Comparison of ENCODE assay signal across 31 mouse cellular contexts in the genomic region with DNA sequence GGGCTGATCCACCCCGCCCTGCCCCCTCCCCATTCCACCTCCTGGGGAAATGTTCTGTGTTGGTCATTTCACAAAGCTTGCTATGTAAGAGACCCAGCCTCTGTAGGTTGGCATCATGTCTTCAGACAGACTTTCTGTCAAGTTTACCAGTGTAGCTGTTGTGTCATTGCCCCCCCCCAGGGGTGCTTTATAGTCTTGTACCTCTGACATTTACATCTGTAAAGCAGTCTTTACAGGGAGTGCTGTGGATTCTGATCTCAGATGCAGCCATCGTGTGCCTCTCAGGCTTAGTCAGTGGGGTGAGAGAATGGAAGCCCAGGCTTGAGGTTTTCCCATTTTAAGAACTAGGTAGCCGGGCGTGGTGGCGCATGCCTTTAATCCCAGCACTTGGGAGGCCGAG. TPM values are rescaled to one million over a fixed set of nuclear protein-coding genes. Genes with fewer than 3 reads are reported as not detected.
DNase-seq lines count a peak whose midpoint lies in the region; ATAC-seq and TF ChIP-seq lines count a peak whose summit lies in the region.
"Had no signal": no experiment of that assay in that cellular context is flagged by ENCODE, and none has a peak within 500 bp of the region (broad histone marks: within the 10 kb centered on the region; RNA-seq: fewer than 3 reads in every experiment).

No protein-coding gene starts in this region.

- no peaks in the 10 kb centered on the region for H3K9me3 ChIP-seq in liver, embryonic 12.5 days (replicated peaks)
- peaks cover 21% of the 10 kb centered on the region for H3K9me3 ChIP-seq in E14TG2a.4 (ENCODE audit: low read length)
- H3K9me3 ChIP-seq: embryonic facial prominence, embryonic 12.5 days; embryonic facial prominence, embryonic 15.5 days; heart, embryonic 10.5 days; heart, embryonic 13.5 days; hindbrain, embryonic 13.5 days; intestine, embryonic 15.5 days had no signal

- H3K27me3 ChIP-seq in liver, embryonic 12.5 days (replicated peaks) = no peaks in the 10 kb centered on the region
- H3K27me3 ChIP-seq in E14TG2a.4 (ENCODE audit: insufficient read depth, low read length) = no peaks in the 10 kb centered on the region
- H3K27me3 ChIP-seq: CH12.LX; embryonic facial prominence, embryonic 12.5 days; embryonic facial prominence, embryonic 15.5 days; heart, embryonic 13.5 days; hindbrain, embryonic 13.5 days; intestine, embryonic 15.5 days had no signal

- H3K4me3 ChIP-seq in liver, embryonic 12.5 days = no peak overlapping the region
- peak overlapping the region; percentile 43; the same call in 1 of the 2 replicates for H3K4me3 ChIP-seq in E14TG2a.4 (replicated peaks; ENCODE audit: low read length)
- H3K4me3 ChIP-seq: embryonic facial prominence, embryonic 12.5 days; embryonic facial prominence, embryonic 15.5 days; heart, adult 2 months; heart, embryonic 10.5 days; heart, embryonic 13.5 days; hindbrain, embryonic 13.5 days; intestine, embryonic 15.5 days had no signal

- TF ChIP-seq CTCF in E14TG2a.4 (conservative IDR thresholded peaks at IDR 0.05; ENCODE audit: low read length) = no peak

- H3K4me1 ChIP-seq in liver, embryonic 12.5 days = peaks cover 41% of the 10 kb centered on the region
- H3K4me1 ChIP-seq in E14TG2a.4 (replicated peaks; ENCODE audit: low read depth, low read length) = peaks cover 94% of the 10 kb centered on the region
- H3K4me1 ChIP-seq: intestine, embryonic 15.5 days had no signal

- H3K27ac ChIP-seq in liver, embryonic 12.5 days = no peak overlapping the region
- H3K27ac ChIP-seq: embryonic facial prominence, embryonic 12.5 days; embryonic facial prominence, embryonic 15.5 days; heart, adult 2 months; heart, embryonic 10.5 days; heart, embryonic 13.5 days; hindbrain, embryonic 13.5 days; intestine, embryonic 15.5 days had no signal

- peak overlapping the region; percentile 17; the same call in 1 of the 2 replicates for H3K4me2 ChIP-seq in liver, embryonic 12.5 days
- H3K4me2 ChIP-seq: embryonic facial prominence, embryonic 12.5 days; embryonic facial prominence, embryonic 15.5 days; heart, embryonic 13.5 days; hindbrain, embryonic 13.5 days; intestine, embryonic 15.5 days had no signal

- no peak for ATAC-seq in liver, embryonic 12.5 days
- ATAC-seq: forebrain, embryonic 14.5 days; forebrain, postnatal 0 days; hindbrain, embryonic 16.5 days had no signal

- H3K36me3 ChIP-seq in liver, embryonic 12.5 days = peaks cover 97% of the 10 kb centered on the region
- H3K36me3 ChIP-seq in E14TG2a.4 (ENCODE audit: insufficient read depth, low read length) = peaks cover 66% of the 10 kb centered on the region

- 84% methylated on average over 6 of the region's 6 CpGs for WGBS in liver, embryonic 12.5 days (ENCODE audit: insufficient replicate concordance)

- DNase-seq in liver = no peak
- DNase-seq in ES-CJ7 (ENCODE audit: low read depth, low spot score) = peak; percentile 89
- DNase-seq in ZHBTc4 (ENCODE audit: low read depth, low spot score) = peak; percentile 84
- no peak for DNase-seq in frontal cortex, postnatal 14 days (ENCODE audit: low spot score in 2 of 2)
- DNase-seq in left cerebral cortex, adult 11 months (ENCODE audit: low spot score) = no peak
- DNase-seq: adrenal gland, adult 2 months; adrenal gland, postnatal 14 days; B cell, adult 2 months; cerebellum, adult 11 months; cerebellum, adult 2 months; cerebellum, adult 9-11 months; cerebellum, postnatal 25 days; forebrain, postnatal 0 days; gastrocnemius, postnatal 36 days; heart, adult 2 months; heart, postnatal 14 days; heart, postnatal 4 days had no signal

- H3K9ac ChIP-seq in liver, embryonic 12.5 days = no peak overlapping the region
- H3K9ac ChIP-seq: embryonic facial prominence, embryonic 12.5 days; embryonic facial prominence, embryonic 15.5 days; forebrain, postnatal 0 days; heart, embryonic 13.5 days; hindbrain, embryonic 13.5 days; intestine, embryonic 15.5 days had no signal

RNA-seq across cellular contexts. Expression of a gene that starts 21.4 kb away (rescaled TPM):
- 37.4 and 41.8 TPM in 2 replicates for polyA plus RNA-seq in liver, embryonic 12.5 days (2016; fragmentation: Nextera tagmentation; extraction: Ambion mirVana)

RNA-seq across cellular contexts. Expression of a gene that starts 26.5 kb away (rescaled TPM):
- polyA plus RNA-seq in liver, embryonic 12.5 days (2016; fragmentation: Nextera tagmentation; extraction: Ambion mirVana) = 28.1 and 28.3 TPM in 2 replicates

RNA-seq across cellular contexts. Expression of a gene that starts 27.4 kb away (rescaled TPM):
- 85.2 and 87.5 TPM in 2 replicates for polyA plus RNA-seq in liver, embryonic 12.5 days (2016; fragmentation: Nextera tagmentation; extraction: Ambion mirVana)

RNA-seq across cellular contexts. Expression of a gene that starts 51.6 kb away (rescaled TPM):
- not detected in 2 replicates for polyA plus RNA-seq in liver, embryonic 12.5 days (2016; fragmentation: Nextera tagmentation; extraction: Ambion mirVana)
- polyA plus RNA-seq: adrenal gland, adult 2 months; cerebellum, adult 2 months; embryonic facial prominence, embryonic 12.5 days; embryonic facial prominence, embryonic 15.5 days; forebrain, embryonic 11.5 days; forebrain, embryonic 14.5 days; forebrain, postnatal 0 days; frontal cortex, adult 2 months; heart, adult 2 months; heart, embryonic 10.5 days; heart, embryonic 13.5 days; heart, embryonic 16.5 days; hindbrain, embryonic 13.5 days; hindbrain, embryonic 16.5 days; intestine, embryonic 15.5 days had no signal

RNA-seq across cellular contexts. Expression of a gene that starts 56.6 kb away (rescaled TPM):
- polyA plus RNA-seq in liver, embryonic 12.5 days (2016; fragmentation: Nextera tagmentation; extraction: Ambion mirVana) = not detected in 2 replicates
- polyA plus RNA-seq: adrenal gland, adult 2 months; heart, adult 2 months; heart, embryonic 10.5 days; heart, embryonic 13.5 days; heart, embryonic 16.5 days had no signal

Comparison
In these comparisons a context has a peak if more than half of its experiments do, and no peak if none do; other contexts are left out.
1. DNase-seq: peak in ES-CJ7 (single experiment) and ZHBTc4 (single experiment); none in liver (single experiment), frontal cortex, postnatal 14 days (0 of 2) and left cerebral cortex, adult 11 months (single experiment).